Mouse (Mus musculus): Measurements from ENCODE around the gene Ascc2.

DNA sequence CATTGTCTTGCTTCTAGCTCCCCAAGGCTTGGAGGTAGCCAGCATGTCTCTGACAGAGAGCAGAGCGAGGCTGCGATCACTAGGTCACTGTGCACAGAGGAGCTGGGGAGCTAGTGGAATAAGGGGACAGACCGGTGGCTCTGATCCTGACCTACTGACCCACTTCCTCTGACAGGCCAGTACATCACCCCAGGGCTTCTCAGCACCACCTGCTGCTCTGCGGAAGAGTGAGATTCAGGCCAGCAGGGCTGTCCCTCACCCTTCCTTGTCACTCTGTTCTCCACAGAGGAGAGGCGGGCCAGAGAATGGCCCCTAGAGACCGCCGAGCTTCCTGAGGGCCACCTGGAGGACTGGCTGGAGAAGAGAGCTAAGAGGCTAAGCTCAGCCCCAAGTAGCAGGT lies 94.2 kb downstream of the Ascc2 start:
- TF ChIP-seq CTCF (conservative IDR thresholded peaks at IDR 0.05; ENCODE audit: insufficient read depth, insufficient read length, low read depth, low read length), result no peak
- no peak for TF ChIP-seq POLR2A (IDR thresholded peaks at IDR 0.05; ENCODE audit: low read depth, low read length)
